Mouse (Mus musculus) embryonic facial prominence, embryonic 15.5 days (tissue): ENCODE data around the gene Zfp366. TPM values are rescaled to one million over a fixed set of nuclear protein-coding genes. Genes with fewer than 3 reads are reported as not detected.

ENCODE experiments used
- ATAC-seq: fragments of 200-750 bp; cut with Nextera tagmentation; 2 replicates; pipeline ENCODE4 v1.8.0; 2017; ENCODE audit warnings: low read depth, moderate TSS enrichment; ENCODE audit not compliant: insufficient number of reproducible peaks, low FRiP score, low TSS enrichment
- H3K27ac ChIP-seq: fragments of 300-500 bp; sonication (generic); replicated peaks from 2 replicates; pipeline ENCODE4 v1.5.1; 2015; ENCODE audit warnings: mild to moderate bottlenecking, inconsistent platforms
- H3K27me3 ChIP-seq: fragments of 300-500 bp; sonication (generic); 2 replicates; pipeline ENCODE4 v1.6.1; 2015; ENCODE audit warnings: inconsistent platforms
- H3K36me3 ChIP-seq: fragments of 300-500 bp; sonication (generic); 2 replicates; pipeline ENCODE4 v1.6.1; 2015; ENCODE audit warnings: mild to moderate bottlenecking, inconsistent platforms
- H3K4me1 ChIP-seq: fragments of 300-500 bp; sonication (generic); 2 replicates; pipeline ENCODE4 v1.6.1; 2015; ENCODE audit warnings: inconsistent platforms
- H3K4me2 ChIP-seq: fragments of 300-500 bp; sonication (generic); replicated peaks from 2 replicates; pipeline ENCODE4 v1.6.1; 2015; ENCODE audit warnings: mild to moderate bottlenecking, inconsistent platforms
- H3K4me3 ChIP-seq: fragments of 300-500 bp; sonication (generic); replicated peaks from 2 replicates; pipeline ENCODE4 v1.5.1; 2015; ENCODE audit warnings: mild to moderate bottlenecking, inconsistent platforms
- H3K9ac ChIP-seq: fragments of 300-500 bp; sonication (generic); 2 replicates; pipeline ENCODE4 v1.6.1; 2015; ENCODE audit warnings: inconsistent platforms
- H3K9me3 ChIP-seq: fragments of 300-500 bp; sonication (generic); replicated peaks from 2 replicates; pipeline ENCODE4 v1.6.1; 2016; ENCODE audit warnings: inconsistent platforms
- WGBS: fragments of 180-500 bp; shearing (Covaris S2); methylation state at CpG from one replicate; pipeline ENCODE4 v1.1.7; 2015; 5-methylcytosine and 5-hydroxymethylcytosine counted together
- polyA plus RNA-seq: library from polyadenylated mRNA; unstranded; fragments of >200 nt; fragmentation: Nextera tagmentation; extraction: Ambion mirVana; gene quantifications from 2 replicates; pipeline ENCODE4 v1.2.1, GENCODE M21; 2015

Gene Zfp366
- polyA plus RNA-seq, 1 experiment from 2014 or later: 0.81 TPM

DNA sequence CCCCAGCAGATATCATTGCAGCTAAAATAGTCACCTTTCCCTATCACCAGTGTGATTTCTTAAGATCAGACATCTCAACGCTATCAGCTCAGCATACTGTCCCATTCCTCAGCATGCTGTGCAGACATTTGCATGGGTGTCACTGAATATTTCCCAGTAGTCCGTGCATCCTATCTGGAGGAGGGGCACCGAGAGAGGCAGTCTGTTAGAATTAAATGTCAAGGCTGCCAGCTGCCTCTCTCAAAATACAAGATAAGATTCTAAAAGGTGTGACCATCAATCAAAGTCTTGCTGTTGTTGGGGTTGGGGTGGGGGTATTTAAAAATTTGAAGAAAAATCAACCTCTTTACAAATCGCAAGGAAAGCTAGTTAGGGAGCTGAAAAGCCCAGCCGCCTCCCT lies 28.4 kb downstream of the Zfp366 start:
- Histone ChIP-seq H3K36me3 (no peaks in the 10 kb centered on the region), H3K4me3 (no peak overlapping the region), H3K27ac (no peak overlapping the region), H3K9ac (no peak overlapping the region), H3K9me3 (no peaks in the 10 kb centered on the region), H3K4me2 (no peak overlapping the region), H3K4me1 (0 out of 2 replicates have a peak, but pooled peaks cover 5% of the 10 kb centered on the region), H3K27me3 (no peaks in the 10 kb centered on the region)
- WGBS: 77% methylated on average over 5 of the region's 5 CpGs
- no peak for ATAC-seq

DNA sequence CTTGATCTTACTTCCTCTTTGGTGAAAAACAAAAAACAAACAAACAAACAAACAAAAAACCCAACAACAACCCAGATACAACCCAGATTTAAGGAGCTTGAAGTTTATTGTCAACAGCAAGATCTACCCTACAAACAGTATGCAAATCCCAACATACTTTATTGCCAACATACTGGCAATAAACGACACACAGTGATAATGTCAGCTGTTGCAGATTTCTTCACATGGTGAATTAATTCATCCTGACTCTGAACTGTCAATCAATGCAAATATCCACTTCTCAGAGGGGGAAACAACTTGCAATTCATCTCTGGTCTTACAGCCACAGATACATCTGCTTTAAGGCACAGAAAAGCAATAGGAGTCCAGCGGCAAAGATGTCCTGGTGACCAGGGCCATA lies 31.4 kb downstream of the Zfp366 start:
- Histone ChIP-seq H3K4me2 (no peak overlapping the region), H3K27ac (no peak overlapping the region), H3K4me3 (no peak overlapping the region), H3K4me1 (0 out of 2 replicates have a peak, but pooled peaks cover 7% of the 10 kb centered on the region), H3K9ac (no peak overlapping the region), H3K36me3 (no peaks in the 10 kb centered on the region), H3K27me3 (no peaks in the 10 kb centered on the region), H3K9me3 (no peaks in the 10 kb centered on the region)
- WGBS: 58% methylated on average over 2 of the region's 2 CpGs
- ATAC-seq: no peak

DNA sequence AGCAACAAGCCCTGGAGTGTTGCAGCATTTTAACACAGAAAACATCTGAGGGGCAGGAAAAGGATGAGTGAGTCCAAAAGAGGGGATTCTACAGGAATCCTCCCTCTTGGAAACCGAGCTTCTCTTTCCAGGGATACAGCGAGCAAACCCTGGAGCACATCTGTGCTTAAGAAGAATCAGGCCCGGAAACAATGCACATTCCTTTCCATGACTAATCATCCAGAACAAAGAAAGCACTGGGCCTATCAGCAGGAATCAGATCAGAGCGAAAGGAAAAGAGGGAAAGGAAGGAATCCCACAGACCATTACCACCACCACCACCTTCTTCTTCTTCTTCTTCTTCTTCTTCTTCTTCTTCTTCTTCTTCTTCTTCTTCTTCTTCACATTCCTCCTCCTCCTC lies 33.4 kb downstream of the Zfp366 start:
- Histone ChIP-seq H3K9me3 (no peaks in the 10 kb centered on the region), H3K36me3 (no peaks in the 10 kb centered on the region), H3K4me2 (no peak overlapping the region), H3K9ac (no peak overlapping the region), H3K4me1 (0 out of 2 replicates have a peak, but pooled peaks cover 7% of the 10 kb centered on the region), H3K4me3 (no peak overlapping the region), H3K27me3 (no peaks in the 10 kb centered on the region), H3K27ac (peak overlapping the region; percentile 39; the same call in 1 of the 2 replicates)
- WGBS: 9% methylated on average over 4 of the region's 4 CpGs
- no peak for ATAC-seq

DNA sequence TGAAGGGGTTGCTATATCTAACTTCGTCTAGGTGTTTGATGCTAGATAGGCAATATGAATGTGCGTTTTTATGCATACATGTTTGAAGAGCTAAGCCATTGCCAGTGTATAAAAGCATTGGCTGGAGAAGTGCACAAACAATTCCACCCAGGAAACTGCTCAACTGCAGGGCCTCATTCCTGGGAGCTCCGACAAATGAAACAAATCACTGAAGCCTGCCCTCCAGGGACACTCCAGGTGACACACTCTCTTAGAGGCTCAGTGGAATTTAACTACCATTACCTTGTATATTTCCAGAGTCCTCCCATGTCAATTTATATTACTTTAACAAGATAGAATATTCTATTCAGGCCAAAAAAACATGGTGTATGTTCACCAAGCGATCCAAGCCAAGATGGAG lies 35.0 kb downstream of the Zfp366 start:
- 87% methylated on average over 4 of the region's 4 CpGs for WGBS
- H3K36me3 ChIP-seq: no peaks in the 10 kb centered on the region
- 0 out of 2 replicates have a peak, but pooled peaks cover 7% of the 10 kb centered on the region for H3K4me1 ChIP-seq
- no peak overlapping the region for H3K4me3 ChIP-seq
- H3K4me2 ChIP-seq: no peak overlapping the region
- no peak overlapping the region for H3K9ac ChIP-seq
- no peaks in the 10 kb centered on the region for H3K27me3 ChIP-seq
- no peak overlapping the region for H3K27ac ChIP-seq
- ATAC-seq: no peak
- no peaks in the 10 kb centered on the region for H3K9me3 ChIP-seq

GRCm38 (mm10) chr13:99221996-99222395 lies 37.4 kb downstream of the Zfp366 start:
- no peak overlapping the region for H3K4me3 ChIP-seq
- H3K4me2 ChIP-seq: no peak overlapping the region
- no peak overlapping the region for H3K27ac ChIP-seq
- no peaks in the 10 kb centered on the region for H3K9me3 ChIP-seq
- no peak for ATAC-seq
- H3K9ac ChIP-seq: no peak overlapping the region
- H3K4me1 ChIP-seq: 0 out of 2 replicates have a peak, but pooled peaks cover 10% of the 10 kb centered on the region
- no peaks in the 10 kb centered on the region for H3K36me3 ChIP-seq
- no peaks in the 10 kb centered on the region for H3K27me3 ChIP-seq
- 88% methylated on average over 3 of the region's 3 CpGs for WGBS

GRCm38 (mm10) chr13:99222476-99222875 lies 37.9 kb downstream of the Zfp366 start:
- Histone ChIP-seq H3K4me2 (no peak overlapping the region), H3K9ac (no peak overlapping the region), H3K27ac (no peak overlapping the region), H3K4me3 (no peak overlapping the region), H3K4me1 (0 out of 2 replicates have a peak, but pooled peaks cover 10% of the 10 kb centered on the region), H3K36me3 (no peaks in the 10 kb centered on the region), H3K27me3 (no peaks in the 10 kb centered on the region), H3K9me3 (no peaks in the 10 kb centered on the region)
- no peak for ATAC-seq
- WGBS: 89% methylated on average over 5 of the region's 5 CpGs

- WGBS: 75% methylated on average over 8 of the region's 8 CpGs
- Histone ChIP-seq H3K27me3 (no peaks in the 10 kb centered on the region), H3K27ac (no peak overlapping the region), H3K36me3 (no peaks in the 10 kb centered on the region), H3K4me1 (0 out of 2 replicates have a peak, but pooled peaks cover 4% of the 10 kb centered on the region), H3K4me2 (no peak overlapping the region), H3K9me3 (no peaks in the 10 kb centered on the region), H3K9ac (no peak overlapping the region), H3K4me3 (no peak overlapping the region)
- no peak for ATAC-seq
Observed at GRCm38 (mm10) chr13:99223321-99223884, 38.8 kb downstream of the Zfp366 start.

DNA sequence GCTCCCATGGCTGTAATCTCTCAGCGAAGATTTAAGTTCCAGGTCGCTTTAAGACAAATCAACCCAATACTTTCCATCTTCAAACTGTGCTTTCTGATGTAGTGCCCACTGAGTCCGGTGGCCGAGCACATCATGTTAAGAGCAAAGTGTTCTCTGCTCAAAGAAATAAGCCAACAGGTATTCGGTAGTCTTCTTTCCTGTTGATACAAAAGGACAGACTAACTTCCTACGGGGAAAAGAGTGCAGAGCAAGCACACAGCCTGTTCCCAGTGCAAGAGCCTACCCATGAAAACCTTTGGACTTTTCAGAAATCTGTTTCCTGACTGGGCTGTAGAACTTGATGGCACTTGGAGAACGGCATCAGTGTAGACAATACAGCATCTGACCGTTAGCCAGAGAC lies 39.3 kb downstream of the Zfp366 start:
- Histone ChIP-seq H3K9ac (no peak overlapping the region), H3K27me3 (no peaks in the 10 kb centered on the region), H3K4me2 (no peak overlapping the region), H3K27ac (no peak overlapping the region), H3K4me3 (no peak overlapping the region), H3K4me1 (0 out of 2 replicates have a peak, but pooled peaks cover 4% of the 10 kb centered on the region), H3K36me3 (no peaks in the 10 kb centered on the region), H3K9me3 (no peaks in the 10 kb centered on the region)
- WGBS: 92% methylated on average over 8 of the region's 8 CpGs
- no peak for ATAC-seq

GRCm38 (mm10) chr13:99225374-99226240 lies 41.0 kb downstream of the Zfp366 start:
- no peak for ATAC-seq
- no peaks in the 10 kb centered on the region for H3K27me3 ChIP-seq
- no peak overlapping the region for H3K4me3 ChIP-seq
- WGBS: 61% methylated on average over 10 of the region's 10 CpGs
- H3K9me3 ChIP-seq: no peaks in the 10 kb centered on the region
- H3K27ac ChIP-seq: peak overlapping the region; percentile 3; the same call in 1 of the 2 replicates
- H3K4me1 ChIP-seq: 0 out of 2 replicates have a peak, but pooled peaks cover 4% of the 10 kb centered on the region
- H3K36me3 ChIP-seq: no peaks in the 10 kb centered on the region
- H3K4me2 ChIP-seq: no peak overlapping the region
- no peak overlapping the region for H3K9ac ChIP-seq

GRCm38 (mm10) chr13:99226809-99227208 lies 42.2 kb downstream of the Zfp366 start:
- H3K4me2 ChIP-seq: no peak overlapping the region
- no peak overlapping the region for H3K9ac ChIP-seq
- no peak overlapping the region for H3K27ac ChIP-seq
- WGBS: 84% methylated on average over 3 of the region's 3 CpGs
- H3K4me1 ChIP-seq: 0 out of 2 replicates have a peak, but pooled peaks cover 4% of the 10 kb centered on the region
- H3K36me3 ChIP-seq: no peaks in the 10 kb centered on the region
- H3K27me3 ChIP-seq: no peaks in the 10 kb centered on the region
- no peak overlapping the region for H3K4me3 ChIP-seq
- ATAC-seq: no peak
- no peaks in the 10 kb centered on the region for H3K9me3 ChIP-seq

GRCm38 (mm10) chr13:99227456-99228250 lies 43.0 kb downstream of the Zfp366 start:
- H3K9me3 ChIP-seq: no peaks in the 10 kb centered on the region
- H3K9ac ChIP-seq: no peak overlapping the region
- 0 out of 2 replicates have a peak, but pooled peaks cover 4% of the 10 kb centered on the region for H3K4me1 ChIP-seq
- no peak for ATAC-seq
- 87% methylated on average over 16 of the region's 16 CpGs for WGBS
- no peak overlapping the region for H3K4me3 ChIP-seq
- no peak overlapping the region for H3K4me2 ChIP-seq
- H3K27me3 ChIP-seq: no peaks in the 10 kb centered on the region
- H3K36me3 ChIP-seq: no peaks in the 10 kb centered on the region
- no peak overlapping the region for H3K27ac ChIP-seq
